Mouse (Mus musculus) forebrain, embryonic 16.5 days (tissue): ENCODE results near the gene Hoxd12. TPM values are rescaled to one million over a fixed set of nuclear protein-coding genes. Genes with fewer than 3 reads are reported as not detected.

Source experiments
- ATAC-seq: fragments of 200-750 bp; cut with Nextera tagmentation; 2 replicates; pipeline ENCODE4 v1.8.0; 2017; ENCODE audit warnings: mild to moderate bottlenecking, moderate library complexity
- H3K27ac ChIP-seq: fragments of 300-500 bp; sonication (generic); 2 replicates; pipeline ENCODE4 v1.5.1; 2014; ENCODE audit warnings: low read length, control low read depth
- H3K27me3 ChIP-seq: fragments of 300-500 bp; sonication (generic); replicated peaks from 2 replicates; pipeline ENCODE4 v1.6.1; 2014; ENCODE audit warnings: low read length; ENCODE audit not compliant: control insufficient read depth, insufficient read depth
- H3K36me3 ChIP-seq: fragments of 300-500 bp; sonication (generic); 2 replicates; pipeline ENCODE4 v1.6.1; 2014; ENCODE audit not compliant: control insufficient read depth, insufficient read depth
- H3K4me1 ChIP-seq: fragments of 300-500 bp; sonication (generic); replicated peaks from 2 replicates; pipeline ENCODE4 v1.6.1; 2014; ENCODE audit warnings: low read length; ENCODE audit not compliant: control insufficient read depth, insufficient read depth
- H3K4me2 ChIP-seq: fragments of 300-500 bp; sonication (generic); 2 replicates; pipeline ENCODE4 v1.6.1; 2014; ENCODE audit warnings: mild to moderate bottlenecking, low read length, control low read depth
- H3K4me3 ChIP-seq: fragments of 300-500 bp; sonication (generic); replicated peaks from 2 replicates; pipeline ENCODE4 v1.5.1; 2014; ENCODE audit warnings: mild to moderate bottlenecking, low read length, control low read depth
- H3K9ac ChIP-seq: fragments of 300-500 bp; sonication (generic); replicated peaks from 2 replicates; pipeline ENCODE4 v1.6.1; 2014; ENCODE audit warnings: low read depth, low read length, control low read depth
- H3K9me3 ChIP-seq: fragments of 300-500 bp; sonication (generic); 2 replicates; pipeline ENCODE4 v1.6.1; 2016; ENCODE audit warnings: low read length; ENCODE audit not compliant: control insufficient read depth
- WGBS: fragments of 180-500 bp; shearing (Covaris S2); extraction: QIAGEN DNeasy Blood & Tissue Kit; methylation state at CpG from one replicate; pipeline ENCODE4 v1.1.7; 2014; 5-methylcytosine and 5-hydroxymethylcytosine counted together
- polyA plus RNA-seq: library from polyadenylated mRNA; unstranded; fragments of >200 nt; fragmentation: Nextera tagmentation; extraction: Ambion mirVana; gene quantifications from 2 replicates; pipeline ENCODE4 v1.2.1, GENCODE M21; 2015

Hoxd12 gene
- polyA plus RNA-seq, 1 experiment from 2014 or later: not detected

DNA sequence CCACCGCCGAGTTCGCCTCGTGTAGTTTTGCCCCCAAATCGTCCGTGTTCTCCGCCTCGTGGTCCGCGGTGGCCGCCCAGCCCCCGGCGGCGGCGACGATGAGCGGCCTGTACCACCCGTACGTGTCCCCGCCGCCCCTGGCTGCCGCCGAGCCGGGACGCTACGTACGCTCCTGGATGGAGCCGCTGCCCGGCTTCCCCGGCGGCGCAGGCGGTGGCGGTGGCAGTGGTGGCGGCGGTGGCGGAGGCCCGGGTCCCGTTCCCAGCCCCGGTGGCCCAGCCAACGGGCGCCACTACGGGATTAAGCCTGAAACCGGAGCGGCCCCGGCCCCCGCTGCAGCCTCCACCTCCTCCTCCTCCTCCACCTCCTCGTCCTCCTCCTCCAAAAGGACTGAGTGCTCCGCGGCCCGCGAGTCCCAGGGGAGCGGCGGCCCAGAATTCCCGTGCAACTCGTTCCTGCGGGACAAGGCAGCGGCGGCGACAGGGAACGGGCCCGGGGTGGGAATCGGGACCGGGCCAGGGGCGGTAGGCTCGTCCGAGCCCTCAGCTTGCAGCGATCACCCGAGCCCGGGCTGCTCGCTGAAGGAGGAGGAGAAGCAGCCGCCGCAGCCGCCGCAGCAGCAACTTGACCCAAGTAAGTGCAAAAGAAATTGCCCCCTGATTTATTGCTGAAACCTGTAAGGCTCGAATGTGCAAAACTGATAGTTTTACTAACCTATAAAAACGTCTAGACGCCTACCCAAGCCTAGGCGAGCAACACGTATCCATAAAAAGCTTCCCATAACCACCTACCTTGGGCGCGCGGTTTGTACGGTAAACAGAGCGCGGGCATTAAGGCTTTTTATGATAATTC lies 23.6 kb downstream of the Hoxd12 start:
- ATAC-seq: peak; percentile 49; the same call in 1 of the 2 replicates
- under 1% methylated on average over 78 of the region's 86 CpGs for WGBS
- no peaks in the 10 kb centered on the region for H3K9me3 ChIP-seq
- no peaks in the 10 kb centered on the region for H3K36me3 ChIP-seq
- no peak overlapping the region for H3K27ac ChIP-seq
- H3K4me1 ChIP-seq: peaks cover 11% of the 10 kb centered on the region
- H3K4me2 ChIP-seq: peak overlapping the region; percentile 50
- peak overlapping the region; percentile 28 for H3K4me3 ChIP-seq
- H3K27me3 ChIP-seq: peaks cover 90% of the 10 kb centered on the region
- no peak overlapping the region for H3K9ac ChIP-seq

DNA sequence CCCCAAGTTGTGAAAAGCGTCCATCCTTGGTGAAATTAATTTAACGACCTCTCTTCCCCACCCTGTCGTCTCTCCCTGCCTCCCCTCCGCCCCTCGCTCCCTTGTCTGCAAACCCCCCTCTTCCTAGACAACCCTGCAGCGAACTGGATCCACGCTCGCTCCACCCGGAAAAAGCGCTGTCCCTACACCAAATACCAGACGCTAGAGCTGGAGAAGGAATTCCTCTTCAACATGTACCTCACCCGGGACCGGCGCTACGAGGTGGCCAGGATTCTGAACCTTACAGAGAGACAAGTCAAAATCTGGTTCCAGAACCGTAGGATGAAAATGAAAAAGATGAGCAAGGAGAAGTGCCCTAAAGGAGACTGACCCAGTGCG lies 24.2 kb downstream of the Hoxd12 start:
- Histone ChIP-seq H3K9ac (no peak overlapping the region), H3K36me3 (no peaks in the 10 kb centered on the region), H3K4me1 (peaks cover 11% of the 10 kb centered on the region), H3K27ac (no peak overlapping the region), H3K4me3 (no peak overlapping the region), H3K27me3 (peaks cover 90% of the 10 kb centered on the region), H3K9me3 (no peaks in the 10 kb centered on the region), H3K4me2 (no peak overlapping the region)
- ATAC-seq: no peak
- WGBS: under 1% methylated on average over 17 of the region's 17 CpGs

DNA sequence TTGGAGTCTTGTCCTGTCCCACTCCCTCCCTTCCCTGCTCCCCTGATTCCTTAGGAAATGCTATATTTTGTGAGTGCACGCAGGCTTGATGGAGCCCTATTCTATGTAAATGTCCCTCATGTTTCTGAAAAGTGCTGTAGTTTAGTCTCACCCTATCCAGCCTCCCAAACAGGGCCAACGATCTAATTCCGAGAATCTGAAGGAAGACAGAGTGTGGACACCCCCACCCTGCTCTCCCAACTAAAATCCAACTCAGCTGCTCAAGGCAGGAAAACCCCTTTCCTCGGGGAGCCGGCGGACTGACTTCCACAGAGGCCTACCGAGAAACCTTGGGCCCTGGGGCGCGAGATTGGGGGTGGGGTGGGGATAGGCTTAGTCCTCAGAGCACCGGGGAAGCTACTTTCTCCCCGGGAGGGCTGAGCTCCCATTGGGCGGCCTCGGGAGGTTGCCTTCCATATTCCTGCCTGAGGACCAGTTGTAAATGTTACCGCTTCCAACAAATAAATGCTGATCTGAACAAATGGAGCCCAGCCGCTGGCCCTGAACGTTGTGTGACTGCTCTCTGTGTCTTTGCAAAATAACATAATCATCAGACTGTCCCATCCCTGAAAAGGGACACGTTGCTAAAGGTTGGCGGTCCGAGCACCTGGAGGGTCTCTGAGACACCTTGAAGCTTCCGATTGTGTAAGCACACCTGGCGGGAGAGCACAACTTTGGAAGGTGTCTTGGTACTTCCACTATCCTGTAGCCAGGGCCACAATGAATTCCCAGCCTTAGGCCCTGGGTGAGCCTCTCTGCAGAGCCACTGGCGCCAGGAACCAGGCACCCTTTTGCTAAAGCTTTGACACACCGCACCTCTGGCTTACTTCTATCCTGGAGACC lies 25.1 kb downstream of the Hoxd12 start:
- no peak overlapping the region for H3K9ac ChIP-seq
- ATAC-seq: no peak
- H3K36me3 ChIP-seq: no peaks in the 10 kb centered on the region
- H3K9me3 ChIP-seq: no peaks in the 10 kb centered on the region
- WGBS: 3% methylated on average over 23 of the region's 23 CpGs
- peaks cover 88% of the 10 kb centered on the region for H3K27me3 ChIP-seq
- H3K4me2 ChIP-seq: no peak overlapping the region
- H3K4me3 ChIP-seq: no peak overlapping the region
- peaks cover 15% of the 10 kb centered on the region for H3K4me1 ChIP-seq
- no peak overlapping the region for H3K27ac ChIP-seq

DNA sequence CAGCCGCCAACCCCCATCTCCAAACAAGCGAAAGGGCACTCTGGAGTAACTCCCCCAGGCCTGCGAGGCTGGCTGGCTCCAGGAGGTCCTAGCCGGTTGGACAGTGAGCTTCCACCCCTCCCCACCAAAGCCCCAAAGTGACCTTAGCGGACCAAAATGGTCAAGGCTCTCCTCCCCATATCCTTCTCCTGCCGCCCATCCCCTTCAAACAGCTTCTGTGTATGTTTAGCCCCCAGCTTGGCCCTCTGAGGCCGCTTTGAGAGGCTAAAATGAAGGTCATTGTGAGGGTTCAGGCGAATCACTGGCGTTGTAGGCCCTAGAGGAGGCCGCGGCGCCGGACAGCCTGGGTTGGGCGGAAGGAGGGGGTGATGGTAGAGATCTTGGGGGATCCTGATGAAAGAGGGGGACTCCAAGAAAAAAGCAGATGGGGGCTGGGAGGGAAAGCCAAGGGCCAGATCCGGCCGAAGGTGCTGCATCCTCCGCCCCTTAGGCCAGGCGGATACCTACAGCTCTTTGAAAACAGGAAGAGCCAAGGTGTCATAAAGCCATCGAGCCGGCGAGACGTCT lies 25.8 kb downstream of the Hoxd12 start:
- no peaks in the 10 kb centered on the region for H3K36me3 ChIP-seq
- H3K27ac ChIP-seq: no peak overlapping the region
- no peak overlapping the region for H3K9ac ChIP-seq
- ATAC-seq: no peak
- no peak overlapping the region for H3K4me2 ChIP-seq
- peaks cover 22% of the 10 kb centered on the region for H3K4me1 ChIP-seq
- WGBS: 2% methylated on average over 22 of the region's 22 CpGs
- H3K4me3 ChIP-seq: no peak overlapping the region
- peaks cover 85% of the 10 kb centered on the region for H3K27me3 ChIP-seq
- no peaks in the 10 kb centered on the region for H3K9me3 ChIP-seq

DNA sequence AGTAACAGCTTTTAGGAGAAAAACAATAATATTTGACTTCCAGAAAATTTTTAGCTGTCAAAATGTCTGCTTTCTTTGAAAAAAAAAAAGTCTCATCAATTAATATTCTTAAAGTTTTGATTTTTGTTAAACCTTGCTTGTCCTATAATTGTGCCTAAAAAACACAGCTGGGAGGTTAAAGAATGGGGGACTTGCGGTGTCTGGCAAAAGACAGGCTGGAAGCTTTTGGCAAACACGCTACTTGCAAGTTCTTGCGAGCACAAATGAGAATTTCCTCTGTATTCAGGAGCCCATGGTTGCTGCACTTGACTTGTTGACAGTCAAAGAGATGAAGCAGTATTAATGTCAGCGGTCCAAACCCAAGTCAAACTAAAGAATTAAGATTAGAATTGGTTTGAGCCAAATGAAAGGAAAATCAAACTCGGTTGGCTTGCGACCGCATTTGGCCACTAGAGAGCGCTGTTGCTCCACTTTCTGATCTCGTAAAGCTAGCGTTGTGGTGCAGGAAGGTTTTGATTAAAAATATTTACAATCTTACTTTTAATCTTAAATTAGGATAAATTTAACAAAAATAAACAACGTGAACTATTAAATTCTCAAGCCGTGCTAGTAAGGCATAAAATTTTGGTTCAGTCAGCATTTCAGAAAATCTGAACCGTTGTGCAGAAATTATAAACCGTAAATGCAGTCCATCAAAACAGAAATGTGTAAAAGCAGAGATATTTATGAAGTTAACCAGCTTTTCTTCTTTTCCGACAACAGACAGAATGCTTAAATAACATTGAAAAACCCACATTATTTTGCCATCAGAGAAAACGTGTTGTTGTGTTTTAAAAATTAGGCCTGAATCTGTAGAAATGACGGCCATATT lies 27.4 kb downstream of the Hoxd12 start:
- WGBS: 10% methylated on average over 17 of the region's 17 CpGs
- no peak overlapping the region for H3K27ac ChIP-seq
- H3K27me3 ChIP-seq: peaks cover 83% of the 10 kb centered on the region
- H3K36me3 ChIP-seq: no peaks in the 10 kb centered on the region
- no peaks in the 10 kb centered on the region for H3K9me3 ChIP-seq
- no peak overlapping the region for H3K4me2 ChIP-seq
- no peak overlapping the region for H3K4me3 ChIP-seq
- no peak for ATAC-seq
- peaks cover 24% of the 10 kb centered on the region for H3K4me1 ChIP-seq
- no peak overlapping the region for H3K9ac ChIP-seq

DNA sequence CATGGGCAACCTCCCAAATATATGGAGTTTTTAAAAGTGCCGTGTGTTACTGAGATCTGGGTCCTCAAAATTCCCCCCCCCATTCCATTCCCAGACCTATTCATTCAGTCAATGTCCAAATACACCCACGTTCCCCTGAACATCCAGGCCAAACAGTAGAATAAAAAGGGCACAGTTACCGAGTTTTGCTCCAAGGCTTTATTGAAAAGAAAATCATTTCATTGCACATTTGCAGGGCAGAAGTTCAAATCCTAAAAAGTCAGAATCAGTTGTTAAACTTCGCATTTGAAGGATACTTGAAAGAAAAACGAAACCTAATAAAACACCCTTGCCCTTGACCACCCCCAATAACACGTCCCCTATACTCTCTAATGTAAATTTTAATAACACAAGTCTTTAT lies 28.0 kb downstream of the Hoxd12 start:
- no peak overlapping the region for H3K27ac ChIP-seq

DNA sequence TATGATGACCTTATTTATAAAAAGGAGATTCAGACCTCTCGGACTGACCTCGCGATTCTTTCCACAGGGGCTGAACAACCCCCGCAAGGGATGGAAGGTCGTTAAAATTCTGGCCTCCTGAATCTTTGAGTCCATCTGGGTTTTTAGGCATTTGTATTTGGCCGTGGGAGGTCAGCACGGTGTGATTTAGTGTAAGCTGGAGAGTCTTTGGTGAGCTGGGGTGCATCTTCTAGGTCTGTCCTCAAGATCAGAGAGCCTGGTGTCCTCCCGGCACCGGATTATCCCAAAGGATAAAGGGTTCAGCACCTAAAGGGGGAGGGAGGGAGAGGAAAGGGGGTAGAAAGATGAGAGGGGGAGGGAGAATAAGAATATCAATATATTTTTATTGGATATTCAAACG lies 28.5 kb downstream of the Hoxd12 start:
- H3K9ac ChIP-seq: no peak overlapping the region
- H3K9me3 ChIP-seq: no peaks in the 10 kb centered on the region
- peaks cover 16% of the 10 kb centered on the region for H3K4me1 ChIP-seq
- WGBS: 3% methylated on average over 10 of the region's 10 CpGs
- H3K27ac ChIP-seq: no peak overlapping the region
- no peak overlapping the region for H3K4me3 ChIP-seq
- no peak overlapping the region for H3K4me2 ChIP-seq
- peaks cover 86% of the 10 kb centered on the region for H3K27me3 ChIP-seq
- no peaks in the 10 kb centered on the region for H3K36me3 ChIP-seq
- ATAC-seq: no peak

More for the DNA sequence above, 28.0 kb downstream of the Hoxd12 start:
- no peaks in the 10 kb centered on the region for H3K9me3 ChIP-seq
- peaks cover 83% of the 10 kb centered on the region for H3K27me3 ChIP-seq
- no peak overlapping the region for H3K4me2 ChIP-seq
- no peak for ATAC-seq
- H3K9ac ChIP-seq: no peak overlapping the region
- WGBS: 9% methylated on average over 6 of the region's 6 CpGs
- no peaks in the 10 kb centered on the region for H3K36me3 ChIP-seq
- peaks cover 20% of the 10 kb centered on the region for H3K4me1 ChIP-seq
- H3K4me3 ChIP-seq: no peak overlapping the region

DNA sequence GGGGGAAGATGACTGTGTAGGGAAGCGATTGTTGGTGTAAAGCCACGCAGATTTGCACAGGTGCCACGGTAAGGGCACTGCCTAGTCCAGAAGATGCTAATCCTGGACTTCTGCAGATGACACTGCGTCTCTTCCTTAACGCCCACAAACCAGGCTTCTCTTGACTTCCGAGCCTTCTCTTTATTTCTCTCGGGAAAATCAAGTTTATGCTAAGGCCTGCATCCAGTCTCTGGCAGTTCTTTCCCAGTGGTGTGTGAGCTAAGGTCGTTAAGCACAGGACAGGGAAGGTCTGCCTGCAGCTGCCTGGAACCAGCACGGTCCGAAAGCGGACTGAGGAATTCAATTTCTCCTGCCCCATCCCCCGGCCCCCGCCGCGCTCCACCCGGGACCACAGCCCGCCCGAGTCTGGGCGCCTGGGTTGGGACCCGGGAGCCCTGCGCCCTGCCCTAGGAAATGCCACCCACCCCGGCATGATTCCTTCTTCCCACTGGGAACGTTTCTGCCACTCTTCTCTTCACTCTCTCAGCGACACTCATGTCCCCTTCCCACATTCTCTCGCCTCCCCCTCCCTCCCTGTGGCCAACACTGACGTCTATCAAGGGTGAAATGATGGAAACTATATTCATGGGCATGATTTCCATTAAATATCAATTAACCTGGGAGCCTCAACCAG lies 29.0 kb downstream of the Hoxd12 start:
- H3K9me3 ChIP-seq: no peaks in the 10 kb centered on the region
- no peak overlapping the region for H3K27ac ChIP-seq
- H3K27me3 ChIP-seq: peaks cover 86% of the 10 kb centered on the region
- WGBS: 1% methylated on average over 26 of the region's 26 CpGs
- no peak overlapping the region for H3K4me3 ChIP-seq
- H3K9ac ChIP-seq: no peak overlapping the region
- H3K4me2 ChIP-seq: no peak overlapping the region
- no peak for ATAC-seq
- H3K4me1 ChIP-seq: peaks cover 13% of the 10 kb centered on the region
- no peaks in the 10 kb centered on the region for H3K36me3 ChIP-seq
